Mouse (Mus musculus) granulocyte monocyte progenitor cell, adult 5-6 weeks (primary cell): Measurements from ENCODE around the gene Fam111a. TPM values are rescaled to one million over a fixed set of nuclear protein-coding genes. Genes with fewer than 3 reads are reported as not detected.

ENCODE experiments used
- ATAC-seq: replicated peaks from 2 replicates; pipeline ENCODE4 v1.8.0; 2016; ENCODE audit warnings: mild to moderate bottlenecking, moderate TSS enrichment, inconsistent platforms; ENCODE audit not compliant: poor library complexity, severe bottlenecking
- total RNA-seq, 2 experiments: library from RNA; stranded (forward) in 1 of 2; stranded (reverse) in 1 of 2; fragments of 200-712, 200-1000 nt in 1 of 2; fragments of >200 nt in 1 of 2; fragmentation: Nextera tagmentation in 1 of 2; gene quantifications; 2 replicates each; pipeline ENCODE4 v1.2.3; 2014 to 2017

Gene Fam111a
- total RNA-seq, 2 experiments from 2014 or later = 156 to 230 TPM

GRCm38 (mm10) chr19:12600684-12601480, 55.3 kb downstream of the Fam111a start:
- no peak for ATAC-seq

GRCm38 (mm10) chr19:12608336-12608735, 62.8 kb downstream of the Fam111a start:
- no peak for ATAC-seq

GRCm38 (mm10) chr19:12613646-12614045, 68.1 kb downstream of the Fam111a start:
- no peak for ATAC-seq

GRCm38 (mm10) chr19:12633176-12633575, 87.6 kb downstream of the Fam111a start, which contains the start of gene Glyat:
TSS of gene Glyat (plus strand) at chr19:12633308.
- no peak for ATAC-seq

GRCm38 (mm10) chr19:12634259-12634658, 88.7 kb downstream of the Fam111a start:
- no peak for ATAC-seq

- ATAC-seq = no peak
Measured at GRCm38 (mm10) chr19:12634963-12635362, 89.4 kb downstream of the Fam111a start.

- no peak for ATAC-seq
Measured at GRCm38 (mm10) chr19:12636863-12637262, 91.3 kb downstream of the Fam111a start.

GRCm38 (mm10) chr19:12638049-12638448, 92.5 kb downstream of the Fam111a start:
- no peak for ATAC-seq

Other genes starting within 250 kb of the Fam111a start
- gene Olfr1436, start 246.6 kb upstream of the Fam111a start, total RNA-seq (2014; fragmentation: Nextera tagmentation) = not detected in 2 replicates
- gene Olfr1436, start 246.6 kb upstream of the Fam111a start, total RNA-seq (2017) = not detected in 2 replicates
- gene Olfr1437, start 220.6 kb upstream of the Fam111a start, total RNA-seq (2014; fragmentation: Nextera tagmentation) = not detected in 2 replicates
- gene Olfr1437, start 220.6 kb upstream of the Fam111a start, total RNA-seq (2017) = not detected in 2 replicates
- not detected in 2 replicates for gene Olfr1438-ps1, start 209.8 kb upstream of the Fam111a start, total RNA-seq (2014; fragmentation: Nextera tagmentation)
- gene Olfr1438-ps1, start 209.8 kb upstream of the Fam111a start, total RNA-seq (2017) = not detected in 2 replicates
- gene Olfr1440, start 158.5 kb upstream of the Fam111a start, total RNA-seq (2014; fragmentation: Nextera tagmentation) = not detected in 2 replicates
- not detected in 2 replicates for gene Olfr1440, start 158.5 kb upstream of the Fam111a start, total RNA-seq (2017)
- not detected in 2 replicates for gene Olfr1441, start 128.3 kb upstream of the Fam111a start, total RNA-seq (2014; fragmentation: Nextera tagmentation)
- gene Olfr1441, start 128.3 kb upstream of the Fam111a start, total RNA-seq (2017) = not detected in 2 replicates
- gene Pfpl, start 117.8 kb upstream of the Fam111a start, total RNA-seq (2014; fragmentation: Nextera tagmentation) = not detected in 2 replicates
- gene Pfpl, start 117.8 kb upstream of the Fam111a start, total RNA-seq (2017) = not detected in 2 replicates
- 62.2 and 69.2 TPM in 2 replicates for gene Mpeg1, start 85.0 kb upstream of the Fam111a start, total RNA-seq (2014; fragmentation: Nextera tagmentation)
- 53.0 and 54.8 TPM in 2 replicates for gene Mpeg1, start 85.0 kb upstream of the Fam111a start, total RNA-seq (2017)
- 48.3 and 48.4 TPM in 2 replicates for gene Dtx4, start 44.3 kb upstream of the Fam111a start, total RNA-seq (2014; fragmentation: Nextera tagmentation)
- gene Dtx4, start 44.3 kb upstream of the Fam111a start, total RNA-seq (2017) = 38.7 and 47.3 TPM in 2 replicates
- gene Gm4952, start 54.2 kb downstream of the Fam111a start, total RNA-seq (2014; fragmentation: Nextera tagmentation) = not detected in 2 replicates
- not detected in 2 replicates for gene Gm4952, start 54.2 kb downstream of the Fam111a start, total RNA-seq (2017)
- gene Glyat, start 87.6 kb downstream of the Fam111a start, total RNA-seq (2014; fragmentation: Nextera tagmentation) = not detected in 2 replicates
- gene Glyat, start 87.6 kb downstream of the Fam111a start, total RNA-seq (2017) = not detected in 2 replicates
- gene Olfr1442, start 124.7 kb downstream of the Fam111a start, total RNA-seq (2014; fragmentation: Nextera tagmentation) = not detected in 2 replicates
- gene Olfr1442, start 124.7 kb downstream of the Fam111a start, total RNA-seq (2017) = not detected in 2 replicates
- gene Olfr1443, start 132.4 kb downstream of the Fam111a start, total RNA-seq (2014; fragmentation: Nextera tagmentation) = not detected in 2 replicates
- gene Olfr1443, start 132.4 kb downstream of the Fam111a start, total RNA-seq (2017) = not detected in 2 replicates
- gene Keg1, start 150.0 kb downstream of the Fam111a start, total RNA-seq (2014; fragmentation: Nextera tagmentation) = not detected in 2 replicates
- gene Keg1, start 150.0 kb downstream of the Fam111a start, total RNA-seq (2017) = not detected in 2 replicates
- gene Cntf, start 219.9 kb downstream of the Fam111a start, total RNA-seq (2014; fragmentation: Nextera tagmentation) = 8.0 TPM in 1 of 2 replicates, not detected in the other
- gene Cntf, start 219.9 kb downstream of the Fam111a start, total RNA-seq (2017) = 1.2 and 1.4 TPM in 2 replicates